Comparison of ENCODE assay signal across 24 mouse cellular contexts in genomic region chr5:52450821-52451220, GRCm38 (mm10). TPM values are rescaled to one million over a fixed set of nuclear protein-coding genes. Genes with fewer than 3 reads are reported as not detected.
DNase-seq lines count a peak whose midpoint lies in the region; ATAC-seq lines count a peak whose summit lies in the region.
"Had no signal": no experiment of that assay in that cellular context is flagged by ENCODE, and none has a peak within 500 bp of the region (broad histone marks: within the 10 kb centered on the region; RNA-seq: fewer than 3 reads in every experiment).

No protein-coding gene starts in this region.

- no peaks in the 10 kb centered on the region for H3K9me3 ChIP-seq in forebrain, embryonic 13.5 days (replicated peaks)
- no peaks in the 10 kb centered on the region for H3K9me3 ChIP-seq in forebrain, embryonic 10.5 days
- no peaks in the 10 kb centered on the region for H3K9me3 ChIP-seq in kidney, embryonic 16.5 days (ENCODE audit: low read length)
- H3K9me3 ChIP-seq in neural tube, embryonic 13.5 days: no peaks in the 10 kb centered on the region
- H3K9me3 ChIP-seq in neural tube, embryonic 15.5 days (replicated peaks): no peaks in the 10 kb centered on the region
- H3K9me3 ChIP-seq: embryonic facial prominence, embryonic 12.5 days; heart, embryonic 15.5 days had no signal

- no peak overlapping the region for H3K27ac ChIP-seq in forebrain, embryonic 13.5 days
- H3K27ac ChIP-seq in forebrain, embryonic 10.5 days: no peak overlapping the region
- H3K27ac ChIP-seq in kidney, embryonic 16.5 days (ENCODE audit: low read length): no peak overlapping the region
- no peak overlapping the region; the same call in 1 of the 2 replicates for H3K27ac ChIP-seq in neural tube, embryonic 13.5 days (replicated peaks)
- no peak overlapping the region for H3K27ac ChIP-seq in neural tube, embryonic 15.5 days (replicated peaks)
- H3K27ac ChIP-seq: embryonic facial prominence, embryonic 12.5 days; heart, adult 2 months; heart, embryonic 15.5 days; hindbrain, embryonic 14.5 days had no signal

- no peaks in the 10 kb centered on the region for H3K4me1 ChIP-seq in forebrain, embryonic 13.5 days
- H3K4me1 ChIP-seq in forebrain, embryonic 10.5 days: no peaks in the 10 kb centered on the region
- no peaks in the 10 kb centered on the region for H3K4me1 ChIP-seq in kidney, embryonic 16.5 days (ENCODE audit: insufficient read depth, low read length)
- H3K4me1 ChIP-seq in neural tube, embryonic 13.5 days (replicated peaks): no peaks in the 10 kb centered on the region
- H3K4me1 ChIP-seq in neural tube, embryonic 15.5 days: no peaks in the 10 kb centered on the region
- H3K4me1 ChIP-seq: embryonic facial prominence, embryonic 12.5 days; heart, embryonic 15.5 days had no signal

- 0 out of 2 replicates have a peak, but pooled peaks have one; percentile 19 for ATAC-seq in forebrain, embryonic 13.5 days
- no peak for ATAC-seq in kidney, embryonic 16.5 days (ENCODE audit: low FRiP score, low TSS enrichment)
- 0 out of 2 replicates have a peak, but pooled peaks have one; percentile 53 for ATAC-seq in neural tube, embryonic 13.5 days (ENCODE audit: low read depth)
- ATAC-seq in neural tube, embryonic 15.5 days (ENCODE audit: low FRiP score): no peak
- ATAC-seq: CD4-positive, CD25-positive, alpha-beta regulatory T cell, adult 4 months; forebrain, embryonic 14.5 days had no signal

- H3K36me3 ChIP-seq in forebrain, embryonic 13.5 days (ENCODE audit: poor library complexity, severe bottlenecking): no peaks in the 10 kb centered on the region
- no peaks in the 10 kb centered on the region for H3K36me3 ChIP-seq in forebrain, embryonic 10.5 days (replicated peaks)
- no peaks in the 10 kb centered on the region for H3K36me3 ChIP-seq in kidney, embryonic 16.5 days (ENCODE audit: insufficient read depth, low read length)
- no peaks in the 10 kb centered on the region for H3K36me3 ChIP-seq in neural tube, embryonic 13.5 days
- no peaks in the 10 kb centered on the region for H3K36me3 ChIP-seq in neural tube, embryonic 15.5 days
- H3K36me3 ChIP-seq: embryonic facial prominence, embryonic 12.5 days; G1E; heart, embryonic 15.5 days had no signal

- no peak overlapping the region for H3K4me2 ChIP-seq in forebrain, embryonic 13.5 days
- no peak overlapping the region for H3K4me2 ChIP-seq in kidney, embryonic 16.5 days (replicated peaks; ENCODE audit: low read depth, low read length)
- no peak overlapping the region for H3K4me2 ChIP-seq in neural tube, embryonic 13.5 days
- no peak overlapping the region for H3K4me2 ChIP-seq in neural tube, embryonic 15.5 days
- H3K4me2 ChIP-seq: embryonic facial prominence, embryonic 12.5 days; heart, embryonic 11.5 days; heart, embryonic 15.5 days; hindbrain, embryonic 14.5 days had no signal

- 84% methylated on average over 9 of the region's 9 CpGs for WGBS in forebrain, embryonic 13.5 days
- WGBS in forebrain, embryonic 10.5 days: 85% methylated on average over 9 of the region's 9 CpGs
- 77% methylated on average over 9 of the region's 9 CpGs for WGBS in kidney, embryonic 16.5 days
- 75% methylated on average over 9 of the region's 9 CpGs for WGBS in neural tube, embryonic 13.5 days
- 67% methylated on average over 9 of the region's 9 CpGs for WGBS in neural tube, embryonic 15.5 days

- no peaks in the 10 kb centered on the region for H3K27me3 ChIP-seq in forebrain, embryonic 13.5 days
- H3K27me3 ChIP-seq in forebrain, embryonic 10.5 days (ENCODE audit: poor library complexity, severe bottlenecking): no peaks in the 10 kb centered on the region
- H3K27me3 ChIP-seq in kidney, embryonic 16.5 days (ENCODE audit: insufficient read depth, low read length): no peaks in the 10 kb centered on the region
- H3K27me3 ChIP-seq in neural tube, embryonic 13.5 days: no peaks in the 10 kb centered on the region
- H3K27me3 ChIP-seq in neural tube, embryonic 15.5 days (replicated peaks): no peaks in the 10 kb centered on the region
- H3K27me3 ChIP-seq: embryonic facial prominence, embryonic 12.5 days; heart, embryonic 15.5 days had no signal

- H3K9ac ChIP-seq in forebrain, embryonic 13.5 days: no peak overlapping the region
- no peak overlapping the region for H3K9ac ChIP-seq in kidney, embryonic 16.5 days (replicated peaks; ENCODE audit: low read length)
- no peak overlapping the region for H3K9ac ChIP-seq in neural tube, embryonic 13.5 days
- no peak overlapping the region for H3K9ac ChIP-seq in neural tube, embryonic 15.5 days (replicated peaks)
- H3K9ac ChIP-seq: embryonic facial prominence, embryonic 12.5 days; heart, embryonic 15.5 days; hindbrain, embryonic 14.5 days had no signal

- no peak for DNase-seq in forebrain, embryonic 10.5 days (ENCODE audit: extremely low spot score, low spot score)
- DNase-seq in kidney, adult 11 months: peak; percentile 43
- peak; percentile 6 to 54 for DNase-seq in kidney, postnatal 25 days
- no peak for DNase-seq in kidney, postnatal 4 days
- DNase-seq: adrenal gland, adult 8-10 months; adrenal gland, postnatal 36 days; B cell, adult 2 months; cerebellum, adult 11 months; cerebellum, adult 8-10 months; cerebellum, postnatal 25 days; gastrocnemius, postnatal 14 days; heart, adult 2 months; heart, postnatal 14 days had no signal

- H3K4me3 ChIP-seq in forebrain, embryonic 13.5 days: no peak overlapping the region
- H3K4me3 ChIP-seq in forebrain, embryonic 10.5 days: no peak overlapping the region
- no peak overlapping the region for H3K4me3 ChIP-seq in kidney, embryonic 16.5 days (ENCODE audit: low read length)
- no peak overlapping the region for H3K4me3 ChIP-seq in neural tube, embryonic 13.5 days
- H3K4me3 ChIP-seq in neural tube, embryonic 15.5 days (replicated peaks): no peak overlapping the region
- H3K4me3 ChIP-seq: embryonic facial prominence, embryonic 12.5 days; heart, adult 2 months; heart, embryonic 15.5 days had no signal

RNA-seq across cellular contexts. Expression of gene Ccdc149, which starts 20.5 kb away (rescaled TPM):
- polyA plus RNA-seq in forebrain, embryonic 13.5 days (2015; fragmentation: Nextera tagmentation; extraction: Ambion mirVana): 6.7 and 7.0 TPM in 2 replicates
- 1.5 and 2.7 TPM in 2 replicates for polyA plus RNA-seq in forebrain, embryonic 10.5 days (2016; fragmentation: Nextera tagmentation; extraction: Ambion mirVana)
- 3.4 and 3.5 TPM in 2 replicates for polyA plus RNA-seq in kidney, embryonic 16.5 days (2015; fragmentation: Nextera tagmentation; extraction: Ambion mirVana)
- 7.5 and 7.8 TPM in 2 replicates for polyA plus RNA-seq in neural tube, embryonic 13.5 days (2015; fragmentation: Nextera tagmentation; extraction: Ambion mirVana)
- polyA plus RNA-seq in neural tube, embryonic 15.5 days (2015; fragmentation: Nextera tagmentation; extraction: Ambion mirVana): 10.5 and 11.1 TPM in 2 replicates
- polyA plus RNA-seq: CD4-positive, CD25-positive, alpha-beta regulatory T cell, adult 4 months; G1E had no signal

Comparison
In these comparisons a context has a peak if more than half of its experiments do, and no peak if none do; other contexts are left out.
1. ATAC-seq: peak in forebrain, embryonic 13.5 days (single experiment) and neural tube, embryonic 13.5 days (single experiment); none in kidney, embryonic 16.5 days (single experiment) and neural tube, embryonic 15.5 days (single experiment).
2. DNase-seq: peak in kidney, adult 11 months (single experiment) and kidney, postnatal 25 days (2 of 2); none in forebrain, embryonic 10.5 days (single experiment) and kidney, postnatal 4 days (0 of 2).